Mouse (Mus musculus) spleen, embryonic (tissue): ENCODE measurements at regions not wholly inside any gene's neighbourhood (a gene's known extent, or its start where the extent isn't known, plus 50 kb on each side); places are given as distances from the start of the nearest gene placed in this dataset.

Experiments
- CTCF ChIA-PET: fragments of 350-600 bp; sonication (Branson Sonifier 250); formaldehyde crosslinking; loops from one replicate; lab custom pipeline; 2022; lab: Charles Lee

DNA sequence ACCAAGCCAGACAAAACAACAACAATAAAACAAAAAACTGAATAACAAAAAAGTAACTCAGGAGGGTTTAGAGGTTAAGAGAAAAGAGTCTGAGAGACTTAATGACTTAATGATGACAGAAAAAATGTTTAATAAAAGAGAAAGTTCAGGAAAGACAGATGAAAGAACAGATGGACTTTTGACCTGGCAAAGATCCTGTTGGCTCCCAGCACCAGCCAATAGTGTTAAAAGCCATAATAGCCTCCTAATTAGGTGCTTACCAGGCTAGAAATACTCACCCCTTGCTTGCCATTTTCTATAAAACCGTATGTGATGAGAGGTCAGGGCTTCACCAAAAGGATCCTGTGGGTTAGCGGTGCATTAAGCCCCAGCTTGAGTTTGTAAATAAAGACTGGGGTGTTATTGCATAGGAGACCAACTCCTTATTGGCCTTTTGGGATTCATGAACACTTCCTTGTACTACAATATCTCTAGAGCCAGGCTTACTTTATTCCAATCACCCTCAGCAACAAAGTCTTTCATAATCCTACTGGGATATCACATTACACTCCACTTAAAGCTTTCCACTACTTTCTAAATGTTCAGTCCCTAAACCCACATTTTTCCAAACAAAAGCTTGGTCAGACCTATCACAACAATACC lies 282.1 kb upstream of the Rasa1 start:
- CTCF ChIA-PET, result no interaction called here

DNA sequence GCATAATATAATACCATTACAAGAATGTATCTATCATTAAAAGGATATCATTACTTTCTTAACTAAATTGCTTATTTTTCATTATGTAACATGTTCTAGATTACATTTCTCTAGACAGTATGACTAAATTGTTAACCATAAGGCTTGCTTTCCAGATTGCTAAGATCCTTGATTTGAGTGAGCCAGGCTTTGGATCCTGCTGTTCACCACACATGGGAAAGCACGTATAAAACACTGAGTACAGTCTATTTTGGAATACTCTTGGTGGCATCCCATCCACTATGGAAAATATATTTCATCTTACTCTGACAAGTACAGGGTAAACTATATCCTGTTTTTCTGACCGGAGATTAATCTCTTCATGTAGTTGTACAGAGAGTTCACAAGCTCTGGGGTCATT lies 268.9 kb upstream of the Rasa1 start:
- CTCF ChIA-PET, result no interaction called here

DNA sequence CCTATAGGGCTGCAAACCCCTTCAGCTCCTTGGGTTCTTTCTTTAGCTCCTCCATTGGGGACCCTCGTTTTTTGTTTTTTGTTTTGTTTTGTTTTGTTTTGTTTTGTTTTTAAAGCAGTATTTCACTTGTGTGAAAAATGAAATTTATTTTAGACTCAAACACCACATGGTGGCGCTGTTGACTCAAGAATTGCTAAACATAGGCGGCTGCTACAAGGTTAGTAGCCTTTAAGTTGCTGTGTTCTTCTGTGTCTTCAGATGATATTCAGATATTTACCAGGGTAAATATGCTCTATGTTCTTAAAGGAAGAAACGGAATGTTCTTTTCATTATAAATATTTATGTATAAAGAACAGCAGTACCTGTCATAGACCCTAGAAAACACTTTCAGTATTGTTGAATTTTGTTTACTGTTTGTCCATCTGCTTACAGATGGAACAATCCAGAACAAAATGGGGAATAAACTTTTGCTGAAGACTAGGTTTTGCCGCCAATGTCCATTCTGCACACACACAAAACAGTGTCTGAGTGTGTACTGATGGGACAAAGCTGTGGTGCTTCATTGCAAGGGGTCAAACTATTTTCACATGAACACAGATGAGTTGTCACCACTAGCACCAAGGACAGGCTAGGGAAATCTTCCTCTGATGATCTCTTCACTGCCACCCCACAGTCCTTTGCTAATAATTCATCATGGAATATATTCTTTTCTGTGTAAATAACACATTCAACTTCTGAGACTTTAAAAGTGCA lies 267.3 kb upstream of the Rasa1 start:
- CTCF ChIA-PET, result no interaction called here

DNA sequence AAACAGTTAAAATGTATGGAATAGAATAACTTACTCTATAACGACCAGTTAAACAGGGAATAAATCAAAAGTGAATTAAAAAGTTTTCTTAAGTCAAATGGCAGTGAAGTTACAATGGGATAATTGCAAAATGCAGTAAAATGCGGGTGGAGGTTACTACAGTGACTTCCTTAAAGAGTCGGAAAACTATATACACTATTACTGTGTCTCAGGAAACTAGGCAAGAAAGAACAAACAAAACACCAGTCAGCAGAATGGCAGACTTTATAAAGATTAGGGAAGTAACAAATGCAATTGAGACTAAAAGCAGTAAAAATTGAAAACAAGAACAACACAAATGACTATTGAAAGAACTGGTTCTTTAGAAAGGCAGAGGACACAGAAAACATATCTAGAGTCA lies 264.1 kb upstream of the Rasa1 start:
- CTCF ChIA-PET, result no interaction called here

DNA sequence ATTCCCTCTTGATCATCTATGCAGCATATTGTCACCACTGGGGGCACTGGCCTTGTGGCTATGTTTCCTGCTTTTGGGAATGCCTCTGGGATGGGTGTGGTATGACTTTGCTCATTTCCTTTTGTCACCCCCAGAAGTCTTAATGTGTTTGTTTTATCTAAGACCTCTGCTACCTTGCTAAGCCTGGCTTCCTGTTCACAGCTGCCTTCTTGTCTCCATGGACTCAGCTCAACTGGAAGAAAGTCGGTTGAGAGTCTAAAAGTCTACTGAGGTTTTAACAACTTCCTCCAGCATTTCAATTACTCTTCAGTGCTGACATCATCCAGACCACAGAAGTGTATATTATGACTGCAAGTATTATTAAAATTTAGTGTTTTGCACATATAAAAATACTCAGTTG lies 220.7 kb upstream of the Rasa1 start:
- CTCF ChIA-PET, result no interaction called here

DNA sequence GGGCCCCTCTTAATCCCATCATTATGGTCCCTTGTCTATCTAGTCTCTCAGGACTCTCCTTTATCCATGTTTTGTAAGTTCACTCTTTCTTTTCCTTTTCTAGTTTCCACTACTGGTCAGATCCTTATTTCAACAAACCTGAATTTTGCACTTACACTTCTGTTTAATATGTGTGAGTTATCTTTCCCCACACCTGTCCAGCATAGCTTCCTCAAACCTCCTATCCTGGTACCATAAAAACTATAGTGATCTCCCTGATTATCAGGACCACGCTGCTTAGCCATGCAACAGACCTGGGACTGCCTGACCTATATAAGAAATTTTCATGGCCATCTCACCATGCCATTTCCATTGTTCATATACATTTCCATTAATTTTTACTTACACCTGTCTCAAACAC lies 219.6 kb upstream of the Rasa1 start:
- CTCF ChIA-PET, result no interaction called here

DNA sequence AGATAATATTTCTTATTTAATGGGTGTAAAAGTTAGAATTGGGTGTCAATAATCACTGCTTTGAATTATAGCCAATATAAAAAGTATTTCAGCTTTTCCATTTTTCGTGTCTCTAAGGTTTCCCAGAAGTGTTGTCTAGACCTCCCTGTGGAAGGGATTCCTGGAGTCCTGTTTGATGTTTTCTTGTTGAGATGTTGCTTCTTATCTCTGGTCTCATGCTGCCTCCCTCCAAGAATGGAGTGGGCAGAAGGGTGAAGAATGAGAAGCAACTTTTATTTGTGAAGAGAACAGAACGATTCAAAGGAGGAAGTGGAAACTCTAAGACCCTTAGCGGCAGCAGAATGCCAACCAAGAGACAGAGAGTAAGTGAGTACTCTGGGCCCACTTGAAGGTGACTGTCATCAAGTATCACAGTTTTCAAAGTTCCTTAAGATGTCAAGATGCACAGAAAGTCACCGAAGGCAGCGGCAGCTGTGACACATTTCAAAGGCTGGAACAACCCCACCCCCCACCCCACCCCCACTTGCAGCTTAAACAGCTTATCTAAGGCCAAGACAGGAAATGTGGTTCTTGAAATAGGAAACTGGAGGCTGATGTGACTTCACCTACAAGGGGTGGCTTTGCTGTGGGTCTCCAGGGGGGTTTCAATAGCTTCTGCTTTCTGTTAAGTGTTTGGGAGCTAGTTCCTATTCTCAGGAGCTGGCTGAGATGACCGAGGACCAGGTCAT lies 218.6 kb upstream of the Rasa1 start:
- CTCF ChIA-PET, result no interaction called here

DNA sequence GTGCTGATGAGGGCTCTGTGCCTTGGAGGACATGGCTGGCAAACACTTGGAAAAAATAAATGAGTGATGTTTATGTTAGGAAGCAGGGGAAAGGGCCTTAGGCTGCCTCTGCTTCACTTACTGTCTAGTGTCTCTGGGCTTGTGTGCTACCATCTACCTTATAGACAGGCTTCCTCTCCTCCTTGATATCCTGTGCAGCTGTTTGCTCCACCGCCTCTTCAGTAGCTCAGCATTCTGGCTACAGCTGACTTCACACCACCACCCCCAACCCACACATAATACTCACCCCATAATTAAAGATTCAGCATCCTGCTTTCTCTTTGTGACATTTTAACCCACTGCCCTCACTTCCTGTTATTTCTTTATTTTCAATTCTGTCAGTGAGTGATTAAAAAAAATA lies 217.9 kb upstream of the Rasa1 start:
- CTCF ChIA-PET, result no interaction called here

DNA sequence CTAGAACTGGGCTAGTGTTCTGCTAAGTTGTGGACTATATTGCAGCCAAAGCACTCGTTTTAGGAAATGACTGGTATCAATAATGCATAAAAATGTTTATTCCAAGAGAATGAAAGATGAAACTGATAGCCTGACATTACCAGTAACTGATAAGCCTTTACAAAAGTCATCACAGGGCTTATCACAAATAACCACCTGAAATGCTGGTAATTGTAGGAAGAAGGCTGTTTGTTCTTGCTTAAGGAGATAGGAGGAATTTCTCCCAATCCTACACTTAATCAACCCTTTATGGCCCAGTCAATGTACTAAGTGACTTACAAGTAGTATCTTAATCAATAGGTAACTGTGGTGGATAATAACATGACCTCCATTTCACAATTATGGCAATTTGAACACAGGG lies 217.1 kb upstream of the Rasa1 start:
- CTCF ChIA-PET, result no interaction called here

DNA sequence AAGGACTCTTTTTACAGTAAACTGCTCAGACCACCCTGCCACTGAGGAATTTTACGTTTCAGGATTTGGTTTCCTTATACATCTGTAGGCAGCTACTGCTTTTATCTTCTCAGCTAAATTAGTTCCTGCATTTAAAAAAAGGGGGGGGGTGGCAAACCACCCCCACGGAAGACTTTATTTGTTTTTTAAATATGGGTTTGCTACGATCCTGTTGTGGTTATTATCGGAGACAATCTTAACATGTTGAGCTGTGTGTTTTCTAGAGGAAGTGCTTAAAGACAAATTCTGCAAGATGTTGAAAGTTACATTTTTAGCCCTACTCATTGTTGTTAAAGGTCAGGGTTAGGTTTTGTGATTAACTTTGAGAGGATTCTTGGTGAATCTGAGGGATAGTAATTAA lies 216.1 kb upstream of the Rasa1 start:
- CTCF ChIA-PET, result interaction anchor here (0.6 kb wide), 1 partner anchor 25 kb away, joined by 7 read pairs; no protein-coding TSS in a partner anchor

DNA sequence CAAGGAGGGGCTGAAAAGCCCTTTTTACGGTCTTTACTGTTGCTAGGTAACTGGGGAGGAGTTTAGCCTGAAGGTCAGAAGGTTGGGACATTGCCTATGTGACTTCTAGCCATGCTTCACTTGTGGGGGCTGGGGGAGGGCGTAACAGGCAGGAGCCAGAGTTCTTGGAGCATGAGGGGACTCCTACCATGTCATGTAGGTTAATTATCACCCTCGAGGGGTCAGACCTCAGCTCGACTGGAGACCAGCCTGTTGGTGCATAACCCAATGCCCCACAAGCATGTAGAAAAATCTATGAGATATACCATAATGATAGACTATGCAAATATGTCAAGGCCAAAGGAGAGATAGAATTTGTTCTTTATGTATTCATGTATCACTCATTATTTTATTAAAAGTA lies 215.1 kb upstream of the Rasa1 start:
- CTCF ChIA-PET, result no interaction called here

DNA sequence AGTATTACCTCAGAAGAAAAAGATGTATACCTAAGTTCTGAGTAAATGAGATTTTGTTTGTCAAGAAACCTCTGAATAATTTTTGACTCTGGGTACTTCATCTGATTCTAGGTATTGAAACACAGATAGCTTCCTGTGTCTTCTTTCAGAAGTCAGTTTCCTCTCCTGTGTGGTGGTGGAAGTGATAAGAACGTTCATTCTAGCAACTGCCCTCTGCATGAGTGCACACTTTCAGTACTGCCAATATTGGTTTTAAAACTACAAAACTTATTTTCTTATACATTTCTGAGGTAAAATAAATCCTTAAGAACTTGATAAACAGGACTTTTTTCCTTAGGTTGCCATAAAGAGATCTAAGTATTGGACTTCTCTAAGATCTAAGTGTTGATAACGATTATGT lies 209.8 kb upstream of the Rasa1 start:
- CTCF ChIA-PET, result no interaction called here

DNA sequence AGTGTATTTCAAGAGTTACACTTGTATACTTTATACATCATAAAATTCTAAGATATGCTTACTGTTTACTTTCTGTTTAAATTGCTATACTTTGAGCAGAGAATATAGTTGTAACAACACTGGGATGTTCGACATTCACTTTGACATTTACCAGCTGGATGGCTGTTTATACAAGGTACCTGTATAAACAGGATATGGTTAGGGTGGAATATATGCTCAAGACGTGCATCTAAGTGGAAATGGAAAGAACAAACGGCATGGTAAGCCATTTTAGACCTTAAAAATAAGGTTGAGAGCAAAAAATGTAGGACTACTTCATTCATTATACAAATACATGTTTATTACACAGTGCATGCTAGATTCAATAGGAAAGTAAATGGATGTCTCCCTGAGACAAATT lies 195.9 kb upstream of the Rasa1 start:
- CTCF ChIA-PET, result no interaction called here

DNA sequence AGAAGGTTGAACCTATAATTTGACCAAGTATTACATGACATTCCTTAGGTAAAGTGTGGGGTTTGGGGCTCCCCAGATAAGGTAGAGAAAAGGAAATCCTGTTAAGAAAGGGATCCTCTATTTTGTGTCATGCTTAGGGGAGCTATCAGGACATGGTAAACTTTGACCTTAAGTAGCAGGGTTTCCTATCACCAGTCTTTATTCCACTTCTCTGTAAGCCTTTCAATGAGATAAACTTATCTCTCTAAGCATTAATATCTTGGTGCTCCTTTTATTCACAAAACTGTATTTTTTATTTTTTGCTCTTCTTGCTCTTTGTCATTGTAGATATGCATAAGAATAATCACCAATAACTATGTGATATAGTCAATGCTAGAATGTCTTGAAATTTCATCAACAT lies 194.4 kb upstream of the Rasa1 start:
- CTCF ChIA-PET, result no interaction called here

DNA sequence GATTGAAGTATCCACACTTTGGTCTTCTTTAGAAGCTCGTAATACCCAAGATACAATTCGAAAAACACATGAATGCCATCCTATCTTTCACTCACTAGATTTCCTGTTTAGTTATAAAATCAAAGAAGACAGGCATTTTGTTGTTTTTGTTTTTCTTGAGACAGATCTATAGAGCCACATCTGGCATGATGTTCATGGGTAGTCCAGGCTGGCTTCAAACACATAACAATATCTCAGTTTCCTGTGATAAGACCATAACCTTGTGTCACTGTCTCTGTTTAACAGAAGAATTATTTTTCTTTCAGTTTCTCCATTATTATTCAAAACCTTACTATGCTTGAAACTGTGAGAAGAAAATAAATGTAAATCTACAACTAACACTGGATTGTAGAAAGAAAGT lies 190.5 kb upstream of the Rasa1 start:
- CTCF ChIA-PET, result no interaction called here

DNA sequence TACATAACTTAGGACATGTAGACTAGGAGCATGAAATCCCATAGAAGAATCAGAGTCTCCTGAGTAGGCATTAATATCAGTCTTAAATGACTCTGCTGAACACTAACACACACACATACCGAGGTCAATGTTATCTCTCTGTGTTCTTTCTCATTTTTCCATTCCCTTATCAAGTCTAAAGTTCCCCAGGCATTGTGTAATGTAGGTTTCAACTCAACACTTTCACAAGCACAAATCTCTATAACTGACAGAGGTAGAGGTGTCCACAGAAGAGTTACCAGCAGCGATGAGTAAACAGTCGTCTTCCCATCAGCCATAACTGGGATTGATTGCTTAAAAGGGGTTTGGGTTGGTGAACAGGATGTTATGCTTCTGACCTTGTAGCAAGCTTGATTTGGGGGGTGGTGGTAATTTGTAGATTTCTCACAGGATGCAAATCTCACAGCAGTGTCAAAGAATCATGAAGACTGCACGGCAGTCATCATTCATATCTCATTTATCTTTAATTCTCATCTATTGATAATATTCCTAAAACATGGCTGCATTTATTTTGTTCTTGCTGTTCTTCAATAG lies 187.4 kb upstream of the Rasa1 start:
- CTCF ChIA-PET, result no interaction called here

DNA sequence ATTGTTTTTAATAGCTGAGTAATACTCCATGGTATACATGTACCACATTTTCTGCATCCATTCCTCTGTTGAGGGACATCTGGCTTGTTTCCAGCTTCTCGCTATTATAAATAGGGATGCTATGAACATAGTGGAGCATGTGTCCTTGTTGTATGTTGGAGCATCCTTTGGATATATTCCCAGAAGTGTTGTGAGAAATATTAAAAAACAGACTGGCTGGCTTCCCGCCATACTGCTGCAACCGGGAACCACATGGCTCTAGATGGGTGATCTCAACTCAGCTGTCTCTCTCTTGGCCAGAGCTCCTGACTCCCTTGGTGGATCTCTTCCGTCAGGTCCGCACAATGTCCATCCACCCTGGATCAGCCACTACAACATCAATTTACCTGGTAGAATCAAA lies 182.4 kb upstream of the Rasa1 start:
- CTCF ChIA-PET, result no interaction called here

DNA sequence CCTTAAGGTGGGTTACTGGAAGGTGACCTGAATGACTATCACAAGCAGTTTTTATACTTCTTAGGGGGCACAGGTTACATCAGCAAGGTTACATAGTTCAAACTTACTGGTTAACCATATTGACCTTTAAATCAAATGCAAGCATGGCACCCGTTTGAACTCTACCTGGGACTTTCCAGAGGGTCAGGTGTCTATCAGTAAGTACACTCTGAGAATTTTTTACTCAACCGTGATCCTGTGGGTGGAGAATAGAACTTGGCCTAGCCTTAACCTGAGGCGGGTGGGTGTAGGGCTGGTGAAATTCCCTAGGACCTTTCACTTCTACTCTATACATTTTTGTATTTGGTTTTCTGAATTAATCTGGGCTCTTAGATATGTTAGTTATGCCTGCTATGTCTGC lies 170.5 kb upstream of the Rasa1 start:
- CTCF ChIA-PET, result no interaction called here

DNA sequence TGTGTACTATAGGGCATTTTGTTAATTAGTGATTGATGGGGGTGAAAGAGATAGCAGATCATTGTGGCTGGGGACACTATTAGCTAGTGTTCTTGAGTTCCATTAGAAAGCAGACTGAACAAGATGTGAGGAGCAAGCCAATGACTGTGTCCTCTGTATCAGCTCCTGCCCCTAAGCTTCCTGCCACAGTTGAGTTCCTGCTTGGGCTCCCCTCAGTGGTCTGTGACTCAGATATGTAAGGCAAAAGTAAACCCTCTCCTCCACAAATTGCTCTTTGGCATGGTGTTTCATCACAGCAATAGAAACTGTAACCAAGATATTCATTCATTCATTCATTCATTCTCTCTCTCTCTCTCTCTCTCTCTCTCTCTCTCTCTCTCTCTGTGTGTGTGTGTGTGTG lies 169.7 kb upstream of the Rasa1 start:
- CTCF ChIA-PET, result no interaction called here

DNA sequence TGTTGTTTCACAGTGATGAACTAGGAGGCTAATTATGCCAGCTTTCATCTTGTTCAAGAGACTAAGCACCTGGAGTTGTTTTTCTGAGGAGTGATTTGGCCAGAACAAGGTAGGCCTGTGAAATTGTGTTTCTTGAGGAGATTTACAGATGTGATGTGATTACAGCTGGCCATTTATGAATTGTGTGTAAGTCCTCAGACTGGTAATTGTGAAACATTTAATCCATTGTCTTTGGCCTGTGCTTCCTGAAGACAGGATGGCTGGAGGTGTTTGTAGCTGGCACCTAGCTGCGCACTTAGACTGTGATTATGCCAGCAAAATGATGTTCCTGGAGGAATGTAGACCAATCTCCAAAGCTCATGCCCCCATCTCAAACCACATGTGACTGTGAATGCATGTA lies 150.7 kb upstream of the Rasa1 start:
- CTCF ChIA-PET, result no interaction called here

DNA sequence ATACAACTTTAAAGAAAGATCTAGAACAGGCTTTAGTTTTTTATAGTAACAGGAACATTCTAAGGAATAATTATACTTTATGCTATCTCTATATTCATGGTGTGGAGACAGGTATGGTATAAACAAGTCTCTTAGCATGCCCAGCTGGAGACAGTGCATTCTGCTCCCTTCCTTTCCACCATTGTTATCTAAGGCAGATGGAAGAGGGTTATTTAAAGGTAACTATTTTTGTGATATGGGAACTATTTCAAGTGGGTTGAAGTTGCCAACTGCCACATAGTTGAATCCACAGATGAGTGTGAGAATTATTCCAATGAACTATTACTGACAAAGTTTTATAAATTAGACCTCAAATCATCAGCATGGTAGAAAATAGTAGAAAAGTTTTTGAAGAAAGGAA lies 148.9 kb upstream of the Rasa1 start:
- CTCF ChIA-PET, result interaction anchor here (0.7 kb wide), 1 partner anchor 405 kb away, joined by 3 read pairs; no protein-coding TSS in a partner anchor

DNA sequence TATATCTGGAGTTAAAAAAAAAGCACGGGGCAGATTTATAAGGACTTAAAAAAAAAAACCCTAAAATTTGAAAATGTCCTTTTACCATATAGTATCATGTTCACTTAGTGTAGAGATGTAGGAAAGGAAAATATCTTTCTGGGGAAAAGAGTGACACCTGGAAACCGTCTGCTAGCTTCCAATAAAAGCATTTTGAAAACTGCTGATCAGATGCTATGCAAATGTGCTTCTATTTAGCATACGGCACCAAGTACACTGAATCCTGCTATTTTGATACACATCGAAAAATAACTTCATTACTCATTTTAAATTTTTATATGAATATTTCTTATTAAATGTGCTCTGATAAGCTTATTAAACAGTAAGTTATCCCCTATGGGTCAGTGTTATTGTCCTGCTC lies 148.1 kb upstream of the Rasa1 start:
- CTCF ChIA-PET, result no interaction called here

DNA sequence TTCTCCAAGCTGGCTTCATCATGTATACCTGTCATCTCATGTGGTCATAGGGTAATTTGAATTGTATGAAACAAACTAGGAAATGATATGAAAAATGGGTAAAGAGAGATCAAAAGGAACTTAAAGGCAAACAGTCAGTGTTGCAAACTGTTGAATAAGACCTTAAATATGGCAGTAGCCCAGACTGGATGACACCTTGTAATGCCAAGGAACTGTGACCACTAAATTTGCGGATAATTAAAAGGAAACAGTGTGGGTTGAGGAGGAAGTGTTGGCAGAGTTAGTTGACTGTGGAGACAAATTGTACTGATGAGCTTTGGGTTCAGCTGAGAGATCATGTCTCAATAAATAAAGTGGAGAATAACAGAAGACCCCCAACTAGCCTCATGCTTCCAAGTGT lies 147.3 kb upstream of the Rasa1 start:
- CTCF ChIA-PET, result no interaction called here
